Mouse (Mus musculus): ENCODE measurements at regions not wholly inside any gene's neighbourhood (a gene's known extent, or its start where the extent isn't known, plus 50 kb on each side); places are given as distances from the start of the nearest gene placed in this dataset.

GRCm38 (mm10) chr6:147686927-147687326, 211.3 kb downstream of the Ccdc91 start:
- no peak for DNase-seq

DNA sequence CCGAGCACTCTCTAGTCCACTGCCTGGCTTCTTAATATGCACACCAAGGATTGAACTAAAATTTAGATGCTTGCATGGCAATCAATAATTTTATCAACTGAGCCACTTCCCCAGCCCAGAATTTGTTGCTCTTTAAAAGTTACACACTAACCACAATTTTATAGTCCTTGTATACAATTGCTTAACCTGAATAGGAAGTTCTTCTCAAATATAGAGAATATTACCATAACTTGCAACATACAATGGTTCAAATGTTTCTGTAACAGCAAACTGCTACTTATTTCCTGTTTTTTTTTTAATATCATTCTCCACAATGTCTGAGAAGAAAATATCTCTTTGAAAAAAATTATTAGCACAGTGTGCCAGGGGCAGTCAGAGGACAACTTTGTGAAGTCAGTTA, 222.6 kb downstream of the Ccdc91 start:
- no peak for DNase-seq

GRCm38 (mm10) chr6:147699449-147699848, 223.8 kb downstream of the Ccdc91 start:
- no peak for DNase-seq

GRCm38 (mm10) chr6:147700629-147701028, 225.0 kb downstream of the Ccdc91 start:
- no peak for DNase-seq

DNA sequence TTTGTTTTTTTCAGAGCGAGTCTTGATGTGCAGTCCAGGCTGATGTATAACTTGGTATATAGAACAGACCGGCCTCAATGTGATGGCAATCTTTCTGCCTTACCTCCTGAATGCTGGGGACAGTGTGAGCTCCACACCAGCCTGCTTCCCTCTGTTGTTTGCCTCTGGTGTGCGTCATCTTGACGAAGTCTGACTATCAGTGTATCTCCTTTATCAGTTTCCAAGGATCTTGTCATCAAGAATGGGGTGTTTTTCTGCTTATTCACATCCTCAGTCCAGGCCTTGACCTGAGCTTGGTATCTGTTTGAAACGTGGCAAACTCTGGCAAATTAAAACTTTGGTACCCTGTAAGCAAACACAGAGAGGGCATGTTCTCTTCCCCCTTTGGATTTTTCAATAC, 226.3 kb downstream of the Ccdc91 start:
- DNase-seq, result peak; percentile 53

DNA sequence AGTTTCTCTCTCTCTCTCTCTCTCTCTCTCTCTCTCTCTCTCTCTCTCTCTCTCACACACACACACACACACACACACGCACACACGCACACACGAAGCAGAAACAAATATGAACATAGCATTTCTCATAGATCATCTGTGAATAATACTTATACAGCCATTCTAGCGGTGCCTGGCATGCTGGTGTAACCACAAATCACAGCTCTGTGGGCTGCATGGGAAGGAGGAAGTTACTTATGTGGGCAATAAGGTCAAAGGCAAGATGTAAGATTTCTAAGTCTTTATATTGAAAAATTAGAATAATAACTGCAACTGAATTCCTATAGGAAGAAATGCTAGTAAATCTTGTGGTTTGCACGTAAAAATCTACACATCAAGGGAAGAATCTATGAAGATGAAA, 228.7 kb downstream of the Ccdc91 start:
- no peak for DNase-seq

GRCm38 (mm10) chr6:147705936-147706335, 230.3 kb downstream of the Ccdc91 start:
- no peak for DNase-seq

DNA sequence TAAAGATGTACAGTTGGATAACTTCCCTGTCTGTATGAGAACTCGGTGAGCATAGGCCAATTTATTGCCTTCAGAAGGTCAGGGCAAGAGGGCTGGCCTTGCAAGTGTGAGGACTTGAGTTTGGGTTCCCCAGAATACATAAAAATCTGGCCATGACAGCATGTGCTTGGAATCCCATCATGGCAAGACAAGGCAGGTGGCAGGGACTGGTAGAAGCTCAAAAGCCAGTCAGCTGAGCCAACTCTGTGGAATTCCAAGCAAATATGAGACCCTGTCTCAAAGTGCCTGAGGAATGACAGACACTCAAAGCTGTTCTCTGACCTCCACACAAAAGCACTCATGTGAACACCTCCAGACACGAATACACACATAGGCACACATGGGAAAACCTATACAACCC, 231.1 kb downstream of the Ccdc91 start:
- DNase-seq, result peak; percentile 31

DNA sequence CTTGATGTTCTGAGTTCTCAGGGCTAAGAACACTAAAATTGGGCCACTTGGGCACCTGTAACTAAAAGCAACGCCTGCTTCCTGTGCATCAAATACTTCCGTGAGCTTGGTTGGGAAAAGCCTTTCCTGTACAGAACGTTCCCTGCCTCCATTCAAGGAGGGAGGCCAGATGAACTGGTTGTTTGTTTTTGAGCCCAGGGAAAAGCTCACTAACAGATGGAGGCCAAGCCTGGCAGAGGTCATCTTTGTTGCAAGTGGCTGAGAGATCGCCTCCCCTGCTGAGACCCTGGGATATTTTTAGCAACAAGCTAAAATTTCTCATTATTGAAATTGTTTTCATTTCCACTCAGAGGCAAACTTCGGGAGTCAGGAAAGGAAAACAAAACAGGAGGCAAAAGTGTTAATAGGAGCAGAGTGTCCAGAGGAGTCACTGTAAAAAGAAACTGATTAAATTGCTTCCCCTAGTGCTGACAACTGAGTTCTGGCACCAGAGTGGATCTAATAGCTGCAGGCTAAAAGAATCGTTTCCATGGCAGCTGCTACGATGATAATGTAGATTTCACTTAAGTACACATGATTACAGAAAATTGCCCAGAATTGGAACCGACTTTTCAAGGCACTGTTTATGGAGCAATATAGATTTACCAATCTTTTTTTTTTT, 242.6 kb downstream of the Ccdc91 start:
- DNase-seq, result peak; percentile 40

DNA sequence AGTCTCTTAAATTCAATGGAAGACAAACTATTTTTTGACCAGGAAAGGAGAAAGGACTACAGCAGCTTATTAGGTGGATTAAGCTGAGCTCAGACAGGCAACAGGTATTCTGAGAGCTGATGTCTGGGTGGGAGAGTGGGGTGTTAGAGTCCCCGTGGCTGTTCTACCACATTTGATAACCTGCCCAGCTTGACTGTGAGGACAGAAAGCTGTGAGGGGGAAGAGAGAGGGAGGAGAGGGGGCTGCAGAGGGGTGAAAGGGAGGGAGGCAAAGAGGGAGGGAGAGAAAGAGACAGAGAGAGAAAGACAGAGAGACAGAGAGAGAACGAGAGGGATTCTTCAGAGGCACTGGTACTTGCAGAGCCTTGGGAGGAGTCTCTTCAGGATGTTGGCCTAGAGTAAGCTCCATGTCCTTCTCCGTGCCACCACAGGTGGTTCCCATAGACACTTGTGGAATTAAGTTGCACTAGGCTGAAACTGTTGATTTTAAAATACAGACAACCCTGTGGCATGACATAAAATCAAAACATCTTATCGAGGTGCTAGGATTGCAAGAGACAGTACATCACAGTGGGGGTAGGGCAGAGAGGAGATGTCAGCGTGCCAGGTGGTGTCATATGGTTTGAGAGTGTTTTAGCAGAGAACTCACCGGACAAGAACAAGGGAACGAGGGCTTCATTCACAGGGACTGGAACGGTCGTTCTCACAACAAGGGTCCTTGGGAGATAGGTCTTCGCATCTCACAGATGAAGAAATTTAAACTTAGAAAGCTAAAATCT, 243.3 kb downstream of the Ccdc91 start:
- no peak for DNase-seq

GRCm38 (mm10) chr6:147719539-147719938, 243.9 kb downstream of the Ccdc91 start:
- DNase-seq, result no peak

- no peak for DNase-seq
Observed at GRCm38 (mm10) chr6:147723336-147723735, 247.7 kb downstream of the Ccdc91 start.

DNA sequence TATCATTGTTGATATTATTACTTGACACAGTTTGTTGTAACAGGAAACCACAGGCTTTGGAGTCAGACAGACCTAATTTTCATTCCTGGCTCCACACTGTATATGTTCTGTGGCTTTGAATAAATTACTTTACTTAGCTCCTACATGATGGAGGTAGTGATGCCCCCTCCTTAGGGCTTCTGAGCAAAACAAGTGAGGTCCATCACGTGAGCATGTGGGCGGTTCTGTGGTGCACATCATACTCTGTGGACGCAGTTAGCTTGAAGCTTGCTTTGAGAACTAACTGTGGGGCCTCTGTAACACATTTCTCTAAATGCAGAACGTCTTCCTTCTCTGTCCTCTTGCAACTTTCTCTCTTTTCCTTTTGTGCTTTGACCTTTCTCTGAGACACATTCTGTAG, 251.4 kb downstream of the Ccdc91 start:
- no peak for DNase-seq

DNA sequence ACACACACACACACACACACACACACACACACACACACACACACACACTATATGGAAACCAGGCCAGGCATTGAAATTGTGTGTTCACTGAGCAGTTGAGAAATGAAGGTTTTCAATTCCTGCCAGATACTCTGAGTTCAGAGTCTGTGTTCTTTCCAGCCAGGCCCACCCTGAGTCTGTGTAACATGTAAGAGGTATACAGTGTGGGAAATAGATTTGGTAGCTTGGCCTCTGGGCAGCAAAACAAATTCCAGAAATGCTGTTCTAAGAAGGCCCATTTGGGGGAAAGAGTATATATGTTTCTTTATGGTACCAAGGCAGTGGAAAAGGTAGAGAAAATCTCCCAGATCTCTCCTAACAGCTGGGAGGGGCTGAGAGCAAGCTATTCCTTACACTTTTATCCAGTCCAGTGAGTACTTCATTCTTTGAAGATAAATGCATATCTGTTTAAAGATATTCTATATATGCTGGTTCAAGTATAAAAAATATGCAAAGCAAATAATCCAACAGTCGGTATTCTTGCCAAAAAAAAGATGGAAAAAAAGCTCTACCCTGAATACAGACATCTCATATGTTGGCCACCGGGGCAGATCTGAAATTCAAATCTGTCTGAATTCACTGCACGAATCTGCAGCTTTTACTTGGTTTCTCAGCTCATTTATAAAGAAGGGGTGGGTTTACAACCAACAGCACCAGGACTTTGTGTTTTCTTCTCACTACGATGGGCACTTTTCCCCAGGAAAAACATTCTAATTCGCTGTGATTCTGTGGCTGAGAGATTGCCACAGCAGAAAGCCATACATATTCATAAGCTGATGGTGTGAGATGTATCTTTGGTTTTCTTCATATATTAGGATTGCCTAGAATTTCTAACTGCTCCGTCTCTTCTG, 252.3 kb downstream of the Ccdc91 start:
- no peak for DNase-seq

- no peak for DNase-seq
Observed at GRCm38 (mm10) chr6:147729721-147730120, 254.1 kb downstream of the Ccdc91 start.

DNA sequence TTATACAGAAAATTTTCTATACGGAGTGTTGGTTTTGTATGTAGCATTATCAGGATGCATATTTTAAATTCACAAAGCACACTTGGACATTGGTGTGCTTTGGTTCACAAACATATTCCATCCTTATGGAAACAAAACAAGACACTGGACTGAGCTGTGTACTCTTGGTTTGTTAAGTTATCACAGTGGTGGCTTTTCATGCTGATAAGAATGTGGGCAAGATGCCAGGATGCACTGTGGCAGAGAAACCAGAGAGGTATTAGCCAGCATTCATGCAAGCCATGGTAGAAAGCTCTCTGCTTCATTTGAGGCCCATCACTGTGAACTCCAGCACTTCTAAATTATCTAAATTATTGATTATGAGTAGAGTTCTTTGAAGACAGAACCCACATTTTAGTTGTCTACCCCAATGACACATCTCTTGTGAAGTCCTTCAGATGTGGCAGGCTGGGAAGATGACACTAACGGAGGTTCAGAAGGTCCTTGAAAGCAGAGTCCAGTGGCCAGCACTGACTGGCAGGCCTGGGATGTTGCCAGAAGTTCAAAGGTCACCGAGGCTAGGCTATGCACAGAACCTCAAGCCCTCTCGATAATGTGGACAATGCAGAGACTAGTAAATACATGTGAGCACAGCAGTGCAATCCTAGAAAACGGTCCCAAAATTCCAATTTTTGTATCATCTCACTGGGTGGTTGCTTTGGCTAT, 263.1 kb downstream of the Ccdc91 start:
- DNase-seq, result peak; percentile 80

GRCm38 (mm10) chr6:147741446-147741845, 265.8 kb downstream of the Ccdc91 start:
- DNase-seq, result peak; percentile 68

GRCm38 (mm10) chr6:147744081-147744480, 268.5 kb downstream of the Ccdc91 start:
- DNase-seq, result no peak

- no peak for DNase-seq
Observed at GRCm38 (mm10) chr6:147745690-147746089, 270.1 kb downstream of the Ccdc91 start.

DNA sequence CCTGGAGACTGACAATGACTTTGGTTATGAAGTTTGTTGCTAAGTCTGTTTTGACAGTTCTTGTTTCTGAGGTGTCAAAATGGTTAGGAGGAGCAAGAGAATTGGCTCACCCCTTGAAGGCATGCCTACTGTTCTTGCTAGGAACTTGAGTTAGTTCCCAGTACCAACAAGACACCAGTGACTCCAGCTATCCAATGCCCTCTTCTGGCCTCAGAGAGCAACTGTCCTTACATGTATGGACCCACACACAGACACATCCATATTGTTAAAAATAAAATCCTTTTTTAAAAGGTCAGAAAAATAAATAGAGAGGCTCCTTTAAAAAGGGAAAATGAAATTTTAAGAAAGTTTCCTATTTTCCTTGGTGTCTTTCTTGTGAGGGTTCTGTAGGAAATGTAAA, 272.3 kb downstream of the Ccdc91 start:
- peak; percentile 15 for DNase-seq

GRCm38 (mm10) chr6:147752301-147752700, 276.7 kb downstream of the Ccdc91 start:
- DNase-seq, result peak; percentile 84

DNA sequence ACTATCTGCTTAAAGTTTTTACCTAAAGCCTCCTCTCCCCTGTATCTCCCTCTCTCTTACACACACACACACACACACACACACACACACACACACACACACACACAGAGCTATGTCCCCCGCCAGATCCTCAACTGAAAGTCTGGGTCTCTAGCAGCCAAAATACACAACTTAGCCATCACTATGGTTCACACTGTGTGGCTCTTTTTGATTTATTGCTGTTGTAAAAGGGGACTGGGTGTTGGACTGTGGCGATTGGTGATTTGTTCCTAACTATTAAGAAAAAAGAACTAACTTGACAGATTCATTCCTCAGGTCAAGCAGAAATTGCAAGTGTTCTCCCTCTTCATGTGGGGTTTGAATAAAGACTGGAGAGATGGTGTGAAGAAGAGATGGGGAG, 278.2 kb downstream of the Ccdc91 start:
- no peak for DNase-seq

Measured in adrenal gland, adult 2 months (tissue).